Mouse (Mus musculus) thymus, adult 2 months (tissue): ENCODE data around the gene Gm49387.
A peak's percentile ranks its signal among the peaks of the same experiment; 100 is the strongest.

Experiments
- CTCF ChIP-seq: fragments of 200-500 bp; IDR thresholded peaks from 2 replicates; pipeline ENCODE4 v1.5.1; 2012; ENCODE audit warnings: mild to moderate bottlenecking, control low read depth, low read length, moderate library complexity, borderline replicate concordance; ENCODE audit not compliant: control insufficient read depth, poor library complexity, insufficient read depth; ENCODE audit errors: extremely low read depth
- POLR2A ChIP-seq: fragments of 200-500 bp; IDR thresholded peaks from 2 replicates; pipeline ENCODE4 v1.6.1; 2012; ENCODE audit warnings: mild to moderate bottlenecking, low read length, control low read depth, moderate library complexity; ENCODE audit not compliant: control insufficient read depth, poor library complexity, insufficient read depth; ENCODE audit errors: extremely low read depth

- peak; percentile 57; the same call in 1 of the 2 replicates for TF ChIP-seq CTCF
- no peak for TF ChIP-seq POLR2A
Observed at GRCm38 (mm10) chr14:31555021-31555420, 85.7 kb downstream of the Gm49387 start.
